Mouse (Mus musculus) forebrain, embryonic 12.5 days (tissue): ENCODE results near the gene Ppp1r26. TPM values are rescaled to one million over a fixed set of nuclear protein-coding genes. Genes with fewer than 3 reads are reported as not detected.

ENCODE experiments used
- ATAC-seq: fragments of 200-750 bp; cut with Nextera tagmentation; 2 replicates; pipeline ENCODE4 v1.8.0; 2017; ENCODE audit warnings: moderate TSS enrichment; ENCODE audit not compliant: low FRiP score
- H3K27ac ChIP-seq: fragments of 300-500 bp; sonication (generic); 2 replicates; pipeline ENCODE4 v1.5.1; 2016; ENCODE audit warnings: mild to moderate bottlenecking
- H3K27me3 ChIP-seq: fragments of 300-500 bp; sonication (generic); 2 replicates; pipeline ENCODE4 v1.6.1; 2016; ENCODE audit warnings: mild to moderate bottlenecking
- H3K36me3 ChIP-seq: fragments of 300-500 bp; sonication (generic); replicated peaks from 2 replicates; pipeline ENCODE4 v1.6.1; 2016; ENCODE audit warnings: mild to moderate bottlenecking
- H3K4me1 ChIP-seq: fragments of 300-500 bp; sonication (generic); 2 replicates; pipeline ENCODE4 v1.6.1; 2016
- H3K4me2 ChIP-seq: fragments of 300-500 bp; sonication (generic); 2 replicates; pipeline ENCODE4 v1.6.1; 2016; ENCODE audit warnings: mild to moderate bottlenecking, moderate library complexity
- H3K4me3 ChIP-seq: fragments of 300-500 bp; sonication (generic); replicated peaks from 2 replicates; pipeline ENCODE4 v1.5.1; 2016; ENCODE audit warnings: mild to moderate bottlenecking
- H3K9ac ChIP-seq: fragments of 300-500 bp; sonication (generic); 2 replicates; pipeline ENCODE4 v1.6.1; 2016; ENCODE audit warnings: mild to moderate bottlenecking
- H3K9me3 ChIP-seq: fragments of 300-500 bp; sonication (generic); 2 replicates; pipeline ENCODE4 v1.6.1; 2016
- WGBS: fragments of 180-500 bp; shearing (Covaris S2); methylation state at CpG from one replicate; pipeline ENCODE4 v1.1.7; 2016; 5-methylcytosine and 5-hydroxymethylcytosine counted together
- polyA plus RNA-seq: library from polyadenylated mRNA; unstranded; fragments of >200 nt; fragmentation: Nextera tagmentation; extraction: Ambion mirVana; gene quantifications from 2 replicates; pipeline ENCODE4 v1.2.1, GENCODE M21; 2016

Ppp1r26 gene
- polyA plus RNA-seq, 1 experiment from 2014 or later = 9.2 TPM

- ATAC-seq = no peak
- 87% methylated on average over 1 of the region's 1 CpGs for WGBS
Measured at GRCm38 (mm10) chr2:28416511-28416910, 30.1 kb upstream of the Ppp1r26 start.

GRCm38 (mm10) chr2:28418034-28418433 is 28.6 kb upstream of the Ppp1r26 start:
- H3K4me1 ChIP-seq = peaks cover 9% of the 10 kb centered on the region
- no peaks in the 10 kb centered on the region for H3K9me3 ChIP-seq
- H3K4me3 ChIP-seq = no peak overlapping the region
- no peak overlapping the region for H3K27ac ChIP-seq
- no peak overlapping the region for H3K4me2 ChIP-seq
- H3K27me3 ChIP-seq = peaks cover 4% of the 10 kb centered on the region; the same call in 1 of the 2 replicates
- ATAC-seq = peak; percentile 80; the same call in 1 of the 2 replicates
- no peaks in the 10 kb centered on the region for H3K36me3 ChIP-seq
- WGBS = 42% methylated on average over 2 of the region's 2 CpGs
- no peak overlapping the region for H3K9ac ChIP-seq

More at GRCm38 (mm10) chr2:28416511-28416910, 30.1 kb upstream of the Ppp1r26 start:
- no peak overlapping the region for H3K4me2 ChIP-seq
- peaks cover 4% of the 10 kb centered on the region; the same call in 1 of the 2 replicates for H3K27me3 ChIP-seq
- H3K9me3 ChIP-seq = no peaks in the 10 kb centered on the region
- H3K27ac ChIP-seq = no peak overlapping the region
- no peak overlapping the region for H3K9ac ChIP-seq
- H3K36me3 ChIP-seq = no peaks in the 10 kb centered on the region
- no peak overlapping the region for H3K4me3 ChIP-seq
- peaks cover 9% of the 10 kb centered on the region for H3K4me1 ChIP-seq

GRCm38 (mm10) chr2:28419898-28420297 is 26.7 kb upstream of the Ppp1r26 start:
- Histone ChIP-seq H3K9me3 (no peaks in the 10 kb centered on the region), H3K36me3 (no peaks in the 10 kb centered on the region), H3K4me1 (peaks cover 9% of the 10 kb centered on the region), H3K9ac (no peak overlapping the region), H3K4me2 (no peak overlapping the region), H3K27ac (no peak overlapping the region), H3K27me3 (peaks cover 4% of the 10 kb centered on the region; the same call in 1 of the 2 replicates), H3K4me3 (no peak overlapping the region)
- 18% methylated on average over 4 of the region's 4 CpGs for WGBS
- ATAC-seq = 0 out of 2 replicates have a peak, but pooled peaks have one; percentile 25

GRCm38 (mm10) chr2:28423167-28423566 is 23.4 kb upstream of the Ppp1r26 start:
- H3K9me3 ChIP-seq = no peaks in the 10 kb centered on the region
- no peak overlapping the region for H3K4me3 ChIP-seq
- no peak overlapping the region for H3K27ac ChIP-seq
- H3K4me1 ChIP-seq = no peaks in the 10 kb centered on the region
- H3K27me3 ChIP-seq = no peaks in the 10 kb centered on the region; the same call in 1 of the 2 replicates
- WGBS = 23% methylated on average over 3 of the region's 3 CpGs
- no peaks in the 10 kb centered on the region for H3K36me3 ChIP-seq
- H3K9ac ChIP-seq = no peak overlapping the region
- H3K4me2 ChIP-seq = no peak overlapping the region
- no peak for ATAC-seq

GRCm38 (mm10) chr2:28427226-28427625 is 19.4 kb upstream of the Ppp1r26 start:
- Histone ChIP-seq H3K4me1 (no peaks in the 10 kb centered on the region), H3K4me2 (no peak overlapping the region), H3K36me3 (no peaks in the 10 kb centered on the region), H3K9ac (no peak overlapping the region), H3K9me3 (no peaks in the 10 kb centered on the region), H3K4me3 (no peak overlapping the region), H3K27ac (no peak overlapping the region), H3K27me3 (no peaks in the 10 kb centered on the region)
- 79% methylated on average over 6 of the region's 6 CpGs for WGBS
- ATAC-seq = no peak

- no peak overlapping the region for H3K27ac ChIP-seq
- H3K4me2 ChIP-seq = no peak overlapping the region
- peaks cover 4% of the 10 kb centered on the region; the same call in 1 of the 2 replicates for H3K4me1 ChIP-seq
- H3K27me3 ChIP-seq = no peaks in the 10 kb centered on the region
- WGBS = 73% methylated on average over 6 of the region's 6 CpGs
- no peak overlapping the region for H3K4me3 ChIP-seq
- ATAC-seq = no peak
- no peaks in the 10 kb centered on the region for H3K36me3 ChIP-seq
- H3K9ac ChIP-seq = no peak overlapping the region
- no peaks in the 10 kb centered on the region for H3K9me3 ChIP-seq
Measured at GRCm38 (mm10) chr2:28430846-28431245, 15.8 kb upstream of the Ppp1r26 start.

- Histone ChIP-seq H3K4me1 (peaks cover 4% of the 10 kb centered on the region; the same call in 1 of the 2 replicates), H3K27me3 (no peaks in the 10 kb centered on the region), H3K9ac (no peak overlapping the region), H3K36me3 (no peaks in the 10 kb centered on the region), H3K4me3 (no peak overlapping the region), H3K27ac (no peak overlapping the region), H3K4me2 (no peak overlapping the region), H3K9me3 (no peaks in the 10 kb centered on the region)
- no peak for ATAC-seq
- WGBS = 30% methylated on average over 1 of the region's 1 CpGs
Measured at GRCm38 (mm10) chr2:28432811-28433210, 13.8 kb upstream of the Ppp1r26 start.

- Histone ChIP-seq H3K9me3 (no peaks in the 10 kb centered on the region), H3K27me3 (no peaks in the 10 kb centered on the region), H3K4me3 (no peak overlapping the region), H3K9ac (no peak overlapping the region), H3K36me3 (no peaks in the 10 kb centered on the region), H3K4me1 (peaks cover 4% of the 10 kb centered on the region; the same call in 1 of the 2 replicates), H3K4me2 (no peak overlapping the region), H3K27ac (no peak overlapping the region)
- no CpG with 5 or more reads among the region's 2 CpGs for WGBS
- no peak for ATAC-seq
Measured at GRCm38 (mm10) chr2:28433512-28433911, 13.1 kb upstream of the Ppp1r26 start.

GRCm38 (mm10) chr2:28435401-28435800 is 11.2 kb upstream of the Ppp1r26 start:
- no peak overlapping the region for H3K4me2 ChIP-seq
- 92% methylated on average over 11 of the region's 11 CpGs for WGBS
- H3K27me3 ChIP-seq = no peaks in the 10 kb centered on the region
- no peak overlapping the region for H3K9ac ChIP-seq
- H3K9me3 ChIP-seq = no peaks in the 10 kb centered on the region
- H3K4me1 ChIP-seq = peaks cover 4% of the 10 kb centered on the region; the same call in 1 of the 2 replicates
- no peak overlapping the region for H3K4me3 ChIP-seq
- no peak for ATAC-seq
- no peak overlapping the region for H3K27ac ChIP-seq
- H3K36me3 ChIP-seq = no peaks in the 10 kb centered on the region

GRCm38 (mm10) chr2:28440842-28441241 is 5.8 kb upstream of the Ppp1r26 start:
- WGBS = 86% methylated on average over 6 of the region's 6 CpGs
- Histone ChIP-seq H3K9ac (no peak overlapping the region), H3K4me3 (no peak overlapping the region), H3K36me3 (no peaks in the 10 kb centered on the region), H3K4me2 (no peak overlapping the region), H3K27ac (no peak overlapping the region), H3K27me3 (0 out of 2 replicates have a peak, but pooled peaks cover 3% of the 10 kb centered on the region), H3K9me3 (no peaks in the 10 kb centered on the region), H3K4me1 (peaks cover 2% of the 10 kb centered on the region)
- no peak for ATAC-seq

GRCm38 (mm10) chr2:28445082-28445481 is 1.5 kb upstream of the Ppp1r26 start:
- Histone ChIP-seq H3K27ac (no peak overlapping the region), H3K27me3 (0 out of 2 replicates have a peak, but pooled peaks cover 3% of the 10 kb centered on the region), H3K4me1 (peaks cover 20% of the 10 kb centered on the region), H3K36me3 (0 out of 2 replicates have a peak, but pooled peaks cover 3% of the 10 kb centered on the region), H3K4me3 (no peak overlapping the region), H3K9me3 (no peaks in the 10 kb centered on the region), H3K9ac (no peak overlapping the region), H3K4me2 (no peak overlapping the region)
- WGBS = 88% methylated on average over 4 of the region's 4 CpGs
- no peak for ATAC-seq

GRCm38 (mm10) chr2:28446181-28446514 is 452 bp upstream of the Ppp1r26 start:
- Histone ChIP-seq H3K9me3 (no peaks in the 10 kb centered on the region), H3K4me1 (peaks cover 20% of the 10 kb centered on the region), H3K9ac (peak overlapping the region; percentile 91), H3K27me3 (0 out of 2 replicates have a peak, but pooled peaks cover 3% of the 10 kb centered on the region), H3K27ac (no peak overlapping the region; the same call in 1 of the 2 replicates), H3K4me3 (peak overlapping the region; percentile 81), H3K36me3 (peaks cover 13% of the 10 kb centered on the region), H3K4me2 (peak overlapping the region; percentile 95)
- ATAC-seq = no peak; the same call in 1 of the 2 replicates
- WGBS = 9% methylated on average over 5 of the region's 5 CpGs

- Histone ChIP-seq H3K36me3 (peaks cover 24% of the 10 kb centered on the region), H3K4me1 (peaks cover 20% of the 10 kb centered on the region), H3K27me3 (0 out of 2 replicates have a peak, but pooled peaks cover 3% of the 10 kb centered on the region), H3K4me3 (peak overlapping the region; percentile 81), H3K9me3 (no peaks in the 10 kb centered on the region), H3K27ac (peak overlapping the region; percentile 72), H3K9ac (peak overlapping the region; percentile 91), H3K4me2 (peak overlapping the region; percentile 95)
- ATAC-seq = peak; percentile 66
- 10% methylated on average over 11 of the region's 11 CpGs for WGBS
Measured at GRCm38 (mm10) chr2:28447315-28447670, 693 bp downstream of the Ppp1r26 start.
